Mouse (Mus musculus): ENCODE data around the gene Sstr5. TPM values are rescaled to one million over a fixed set of nuclear protein-coding genes. Genes with fewer than 3 reads are reported as not detected.
A peak's percentile ranks its signal among the peaks of the same experiment; 100 is the strongest.

The Sstr5 gene
- not detected in 2 replicates for polyA plus RNA-seq (2014; fragmentation: Nextera tagmentation; extraction: Ambion mirVana)

DNA sequence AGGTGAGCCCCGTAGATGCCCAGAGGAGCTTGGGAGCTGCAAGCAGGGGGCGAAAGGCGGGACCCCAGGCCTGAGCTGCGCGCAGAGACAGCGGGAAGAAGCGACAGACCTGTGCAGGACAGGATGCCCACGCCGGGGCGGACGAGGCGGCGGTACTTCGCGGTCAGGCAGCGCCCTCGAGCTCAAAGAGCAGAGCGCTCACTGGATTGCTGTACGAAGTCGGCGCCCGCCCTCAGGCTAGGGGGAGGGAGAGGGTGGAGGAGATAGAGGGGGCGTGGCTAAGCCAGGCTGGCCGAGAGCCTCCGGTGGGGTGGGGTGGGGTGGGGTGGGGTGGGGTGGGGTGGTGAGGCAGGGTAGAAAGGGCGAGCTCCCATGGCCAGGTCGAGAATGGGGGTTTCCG is at the start of gene Sstr5:
Gene Sstr5, minus strand, starts transcription at position 276 of the 400 bp plus-strand sequence.
- Histone ChIP-seq H3K27me3 (replicated peaks; ENCODE audit: control insufficient read depth, insufficient read depth, low read length) (peaks cover 46% of the 10 kb centered on the region), H3K36me3 (ENCODE audit: control insufficient read depth, insufficient read depth, low read length) (no peaks in the 10 kb centered on the region), H3K4me3 (ENCODE audit: low read depth, low read length) (no peak within 1 kb of the TSS), H3K4me2 (peak within 1 kb of the TSS; percentile 56), H3K9me3 (ENCODE audit: control insufficient read depth, low read length) (no peaks in the 10 kb centered on the region), H3K27ac (ENCODE audit: low read depth, low read length) (no peak within 1 kb of the TSS), H3K9ac (ENCODE audit: low read depth, low read length) (no peak within 1 kb of the TSS), H3K4me1 (replicated peaks; ENCODE audit: control insufficient read depth, insufficient read depth, low read length) (no peaks in the 10 kb centered on the region)
- ATAC-seq (replicated peaks; ENCODE audit: low FRiP score), result no peak
- 3% methylated on average over 25 of the region's 28 CpGs for WGBS
- DNase-seq (ENCODE audit: low spot score), result no peak

DNA sequence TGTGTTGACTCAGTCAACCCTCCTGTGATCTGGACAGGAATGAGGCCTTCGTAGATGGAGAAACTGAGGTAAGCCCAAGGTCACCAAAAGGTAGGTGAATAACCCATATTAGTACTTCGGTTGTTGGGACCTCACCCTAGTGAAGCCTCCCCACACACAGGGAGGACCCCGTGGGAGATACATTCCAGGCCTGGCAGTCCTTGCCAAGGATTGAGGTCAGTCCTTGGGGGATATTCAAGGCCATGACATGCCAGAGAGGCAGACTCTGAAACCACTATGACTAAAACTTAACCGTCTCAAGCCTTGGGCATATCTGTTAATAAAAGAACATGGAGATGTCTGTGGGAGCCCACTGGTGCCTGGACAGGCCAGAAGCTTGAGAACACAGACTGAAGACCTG is 44.7 kb upstream of the Sstr5 start:
- H3K4me2 ChIP-seq, result no peak overlapping the region
- no peaks in the 10 kb centered on the region for H3K4me1 ChIP-seq (replicated peaks; ENCODE audit: control insufficient read depth, insufficient read depth, low read length)
- no peak overlapping the region for H3K4me3 ChIP-seq (ENCODE audit: low read depth, low read length)
- 77% methylated on average over 4 of the region's 4 CpGs for WGBS
- 0 out of 2 replicates have a peak, but pooled peaks cover 2% of the 10 kb centered on the region for H3K27me3 ChIP-seq (replicated peaks; ENCODE audit: control insufficient read depth, insufficient read depth, low read length)
- ATAC-seq (replicated peaks; ENCODE audit: low FRiP score) (no peak), DNase-seq (ENCODE audit: low spot score) (no peak)
- no peak overlapping the region for H3K27ac ChIP-seq (ENCODE audit: low read depth, low read length)
- H3K9me3 ChIP-seq (ENCODE audit: control insufficient read depth, low read length), result no peaks in the 10 kb centered on the region
- no peaks in the 10 kb centered on the region for H3K36me3 ChIP-seq (ENCODE audit: control insufficient read depth, insufficient read depth, low read length)
- H3K9ac ChIP-seq (ENCODE audit: low read depth, low read length), result no peak overlapping the region

DNA sequence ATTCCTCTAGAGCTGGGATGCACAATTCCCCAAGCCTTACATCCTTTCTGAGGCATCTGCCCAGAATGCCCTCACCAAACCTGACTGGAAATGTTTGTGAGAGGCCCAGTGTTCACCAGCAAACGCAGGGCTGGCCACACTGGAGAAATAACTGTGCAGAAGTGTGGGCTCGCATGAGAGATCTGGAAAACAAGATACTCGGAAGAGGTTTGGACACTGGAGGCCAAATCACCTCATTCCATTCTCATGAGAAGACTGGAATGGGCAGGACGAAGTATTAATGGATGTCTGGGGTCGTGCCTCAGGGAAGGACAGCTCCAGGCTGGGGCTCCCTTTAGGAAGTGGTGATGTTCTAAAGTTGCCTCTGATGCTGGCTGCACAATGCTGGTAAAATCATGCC is 43.6 kb upstream of the Sstr5 start:
- Histone ChIP-seq H3K4me3 (ENCODE audit: low read depth, low read length) (no peak overlapping the region), H3K27me3 (replicated peaks; ENCODE audit: control insufficient read depth, insufficient read depth, low read length) (0 out of 2 replicates have a peak, but pooled peaks cover 2% of the 10 kb centered on the region), H3K4me1 (replicated peaks; ENCODE audit: control insufficient read depth, insufficient read depth, low read length) (no peaks in the 10 kb centered on the region), H3K9me3 (ENCODE audit: control insufficient read depth, low read length) (no peaks in the 10 kb centered on the region), H3K4me2 (no peak overlapping the region), H3K27ac (ENCODE audit: low read depth, low read length) (no peak overlapping the region), H3K9ac (ENCODE audit: low read depth, low read length) (no peak overlapping the region), H3K36me3 (ENCODE audit: control insufficient read depth, insufficient read depth, low read length) (no peaks in the 10 kb centered on the region)
- ATAC-seq (replicated peaks; ENCODE audit: low FRiP score) (no peak), DNase-seq (ENCODE audit: low spot score) (no peak)
- WGBS, result 69% methylated on average over 5 of the region's 5 CpGs

GRCm38 (mm10) chr17:25538945-25539875 is 42.1 kb upstream of the Sstr5 start:
- H3K4me1 ChIP-seq (replicated peaks; ENCODE audit: control insufficient read depth, insufficient read depth, low read length), result no peaks in the 10 kb centered on the region
- no peaks in the 10 kb centered on the region for H3K9me3 ChIP-seq (ENCODE audit: control insufficient read depth, low read length)
- 0 out of 2 replicates have a peak, but pooled peaks cover under 1% of the 10 kb centered on the region for H3K27me3 ChIP-seq (replicated peaks; ENCODE audit: control insufficient read depth, insufficient read depth, low read length)
- no peak overlapping the region for H3K27ac ChIP-seq (ENCODE audit: low read depth, low read length)
- H3K9ac ChIP-seq (ENCODE audit: low read depth, low read length), result no peak overlapping the region
- ATAC-seq (replicated peaks; ENCODE audit: low FRiP score) (no peak), DNase-seq (ENCODE audit: low spot score) (no peak)
- 48% methylated on average over 27 of the region's 27 CpGs for WGBS
- H3K36me3 ChIP-seq (ENCODE audit: control insufficient read depth, insufficient read depth, low read length), result no peaks in the 10 kb centered on the region
- H3K4me3 ChIP-seq (ENCODE audit: low read depth, low read length), result no peak overlapping the region
- peak overlapping the region; percentile 21 for H3K4me2 ChIP-seq

DNA sequence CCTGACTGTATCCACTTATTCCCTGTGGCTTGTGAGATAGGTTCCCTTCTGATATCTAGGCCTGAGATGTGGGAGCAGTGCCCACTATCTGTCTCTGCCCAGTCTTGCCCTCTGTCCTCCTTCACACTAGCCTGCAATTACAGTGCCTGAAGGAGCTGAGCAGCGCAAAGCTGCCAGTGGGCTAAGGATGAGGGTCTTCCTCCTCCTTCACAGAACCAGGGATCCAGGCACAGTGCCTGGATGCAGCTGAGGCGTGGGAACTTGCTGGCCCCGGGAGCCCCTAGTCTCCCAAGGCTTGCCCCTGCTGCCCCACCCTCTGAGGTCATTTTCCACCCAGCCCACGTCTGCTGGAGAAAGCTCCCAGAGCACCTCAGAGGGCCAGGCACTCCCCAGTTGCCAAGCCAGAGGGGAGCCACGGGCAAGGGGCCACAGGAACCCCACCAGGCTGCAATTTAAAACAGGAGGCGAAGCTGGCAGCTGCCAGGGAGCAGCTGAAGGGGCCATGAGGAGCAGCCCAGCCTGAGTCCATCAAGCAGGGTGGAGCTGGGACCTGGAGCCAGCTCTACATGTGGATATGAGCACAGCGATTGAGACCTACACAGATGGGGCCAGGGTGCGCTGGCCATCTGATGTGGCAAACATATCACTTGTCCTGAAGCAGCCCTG is 33.4 kb upstream of the Sstr5 start:
- 54% methylated on average over 8 of the region's 8 CpGs for WGBS
- no peak overlapping the region for H3K27ac ChIP-seq (ENCODE audit: low read depth, low read length)
- no peak for DNase-seq (ENCODE audit: low spot score)
- no peak overlapping the region for H3K9ac ChIP-seq (ENCODE audit: low read depth, low read length)
- H3K4me2 ChIP-seq, result no peak overlapping the region
- H3K27me3 ChIP-seq (replicated peaks; ENCODE audit: control insufficient read depth, insufficient read depth, low read length), result 0 out of 2 replicates have a peak, but pooled peaks cover 3% of the 10 kb centered on the region
- no peaks in the 10 kb centered on the region for H3K4me1 ChIP-seq (replicated peaks; ENCODE audit: control insufficient read depth, insufficient read depth, low read length)
- H3K9me3 ChIP-seq (ENCODE audit: control insufficient read depth, low read length), result no peaks in the 10 kb centered on the region
- no peaks in the 10 kb centered on the region for H3K36me3 ChIP-seq (ENCODE audit: control insufficient read depth, insufficient read depth, low read length)
- H3K4me3 ChIP-seq (ENCODE audit: low read depth, low read length), result no peak overlapping the region
- ATAC-seq (replicated peaks; ENCODE audit: low FRiP score), result no peak

DNA sequence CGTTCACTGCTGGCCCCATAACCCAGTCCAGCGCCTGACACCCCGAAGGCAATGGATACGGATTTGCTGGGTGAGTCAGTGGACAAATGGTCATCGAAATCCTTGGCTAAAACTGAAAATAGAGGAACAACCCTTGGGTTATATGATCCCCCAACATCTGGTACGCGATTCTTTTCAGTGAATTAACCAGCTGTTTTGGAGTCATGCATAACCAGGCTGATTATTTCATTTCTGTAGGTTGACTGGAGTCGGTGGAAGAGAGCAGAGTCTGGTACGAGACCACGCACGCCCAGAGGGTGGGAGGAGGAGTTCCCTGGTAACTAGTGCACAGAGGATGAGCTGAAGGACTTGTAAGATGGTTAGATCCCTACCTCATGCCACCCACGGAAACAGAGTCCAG is 25.0 kb upstream of the Sstr5 start:
- Histone ChIP-seq H3K4me1 (replicated peaks; ENCODE audit: control insufficient read depth, insufficient read depth, low read length) (no peaks in the 10 kb centered on the region), H3K27me3 (replicated peaks; ENCODE audit: control insufficient read depth, insufficient read depth, low read length) (0 out of 2 replicates have a peak, but pooled peaks cover 3% of the 10 kb centered on the region), H3K4me3 (ENCODE audit: low read depth, low read length) (no peak overlapping the region), H3K9ac (ENCODE audit: low read depth, low read length) (no peak overlapping the region), H3K9me3 (ENCODE audit: control insufficient read depth, low read length) (no peaks in the 10 kb centered on the region), H3K27ac (ENCODE audit: low read depth, low read length) (no peak overlapping the region), H3K36me3 (ENCODE audit: control insufficient read depth, insufficient read depth, low read length) (no peaks in the 10 kb centered on the region), H3K4me2 (no peak overlapping the region)
- 80% methylated on average over 12 of the region's 12 CpGs for WGBS
- no peak for ATAC-seq (replicated peaks; ENCODE audit: low FRiP score)
- no peak for DNase-seq (ENCODE audit: low spot score)

DNA sequence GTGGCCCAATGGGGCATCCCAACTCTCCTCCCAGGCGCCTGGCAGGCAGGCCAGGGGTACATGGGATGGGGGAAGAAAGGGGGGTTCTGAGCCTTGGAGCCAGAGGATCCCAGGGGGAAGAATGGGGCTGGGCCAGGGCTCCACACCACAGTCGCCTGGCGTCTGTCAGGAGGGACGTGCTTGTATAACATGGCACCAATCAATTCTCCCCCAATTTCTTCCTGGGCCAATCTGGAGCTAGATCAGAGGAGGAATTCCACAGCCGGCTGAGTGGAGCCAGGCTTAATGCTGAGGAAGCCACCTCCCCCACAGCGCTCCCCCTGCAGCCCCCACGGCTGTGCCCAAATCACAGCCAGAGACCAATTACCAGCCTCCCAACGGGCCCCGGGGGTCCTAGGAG is 23.4 kb upstream of the Sstr5 start:
- H3K4me2 ChIP-seq, result no peak overlapping the region
- H3K27ac ChIP-seq (ENCODE audit: low read depth, low read length), result no peak overlapping the region
- no peak overlapping the region for H3K9ac ChIP-seq (ENCODE audit: low read depth, low read length)
- H3K27me3 ChIP-seq (replicated peaks; ENCODE audit: control insufficient read depth, insufficient read depth, low read length), result no peaks in the 10 kb centered on the region
- H3K4me3 ChIP-seq (ENCODE audit: low read depth, low read length), result no peak overlapping the region
- no peaks in the 10 kb centered on the region for H3K9me3 ChIP-seq (ENCODE audit: control insufficient read depth, low read length)
- no peaks in the 10 kb centered on the region for H3K36me3 ChIP-seq (ENCODE audit: control insufficient read depth, insufficient read depth, low read length)
- DNase-seq (ENCODE audit: low spot score), result no peak
- ATAC-seq (replicated peaks; ENCODE audit: low FRiP score), result no peak
- no peaks in the 10 kb centered on the region for H3K4me1 ChIP-seq (replicated peaks; ENCODE audit: control insufficient read depth, insufficient read depth, low read length)
- 42% methylated on average over 9 of the region's 9 CpGs for WGBS

DNA sequence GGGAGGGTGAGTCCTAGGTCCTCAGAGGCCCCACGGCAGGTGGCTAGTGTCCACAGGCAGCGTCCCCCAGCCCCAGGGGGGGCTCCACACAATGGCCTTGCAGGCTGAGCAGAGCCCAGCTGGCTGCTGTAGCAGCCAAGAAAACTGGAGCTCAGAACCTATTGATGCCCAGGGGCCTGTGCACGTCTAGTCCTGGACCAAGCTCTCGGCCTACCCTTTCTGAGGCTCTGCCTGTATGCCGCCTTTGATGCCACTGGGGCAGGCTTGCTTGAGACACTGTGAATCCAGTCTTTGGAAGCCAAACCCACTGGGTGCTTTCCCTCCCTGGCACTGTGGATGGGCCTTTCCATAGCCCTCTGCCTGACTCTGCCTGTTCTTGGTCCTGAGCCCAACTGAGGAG is 22.4 kb upstream of the Sstr5 start:
- no peak overlapping the region for H3K27ac ChIP-seq (ENCODE audit: low read depth, low read length)
- H3K4me2 ChIP-seq, result no peak overlapping the region
- no peaks in the 10 kb centered on the region for H3K4me1 ChIP-seq (replicated peaks; ENCODE audit: control insufficient read depth, insufficient read depth, low read length)
- H3K4me3 ChIP-seq (ENCODE audit: low read depth, low read length), result no peak overlapping the region
- WGBS, result 86% methylated on average over 5 of the region's 5 CpGs
- DNase-seq (ENCODE audit: low spot score), result no peak
- H3K27me3 ChIP-seq (replicated peaks; ENCODE audit: control insufficient read depth, insufficient read depth, low read length), result no peaks in the 10 kb centered on the region
- no peak overlapping the region for H3K9ac ChIP-seq (ENCODE audit: low read depth, low read length)
- H3K36me3 ChIP-seq (ENCODE audit: control insufficient read depth, insufficient read depth, low read length), result no peaks in the 10 kb centered on the region
- no peak for ATAC-seq (replicated peaks; ENCODE audit: low FRiP score)
- H3K9me3 ChIP-seq (ENCODE audit: control insufficient read depth, low read length), result no peaks in the 10 kb centered on the region

Measured in liver, embryonic 11.5 days (tissue).